11 mouse cellular contexts compared by ENCODE assay signal in the genomic region with DNA sequence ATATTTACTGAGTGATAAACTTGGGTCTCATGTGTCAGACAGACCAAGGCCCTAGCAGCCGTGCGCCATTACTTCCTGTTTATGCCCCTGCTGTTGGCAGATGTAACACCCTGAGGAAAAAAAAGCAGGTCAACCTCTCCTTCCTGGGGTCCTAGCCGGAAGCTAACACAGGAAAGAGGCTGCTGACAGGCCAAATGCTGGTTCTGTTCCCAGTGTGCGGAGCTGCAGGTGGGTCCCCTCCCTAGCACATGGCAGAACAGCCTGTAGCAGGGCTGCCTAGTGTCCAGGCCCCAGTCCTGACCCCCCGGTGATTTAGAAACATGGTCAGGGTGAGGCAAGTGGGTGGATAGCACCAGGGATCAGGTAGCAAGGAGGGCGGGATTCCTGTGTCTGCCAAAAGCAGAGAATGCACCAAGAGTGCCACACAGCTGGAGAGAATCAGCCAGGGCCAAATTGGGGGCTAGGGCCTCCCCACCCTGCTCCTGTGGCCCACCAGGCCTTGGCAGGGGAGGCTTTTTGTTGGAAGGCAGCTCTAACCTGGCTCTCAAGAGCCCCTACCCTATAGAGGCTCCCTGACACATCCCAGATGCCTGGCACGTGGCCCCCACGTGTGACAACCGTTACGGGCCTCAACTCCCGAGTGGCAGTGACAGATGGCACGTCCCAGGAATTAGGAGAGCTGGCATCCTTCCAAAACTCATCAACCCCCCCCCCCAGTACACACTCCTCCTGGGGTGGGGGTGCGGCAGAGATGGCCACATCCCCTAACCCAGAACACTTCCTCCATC. TPM values are rescaled to one million over a fixed set of nuclear protein-coding genes. Genes with fewer than 3 reads are reported as not detected.
A peak's percentile ranks its signal among the peaks of the same experiment; 100 is the strongest.
DNase-seq lines count a peak whose midpoint lies in the region; ATAC-seq and TF ChIP-seq lines count a peak whose summit lies in the region.
"Had no signal": no experiment of that assay in that cellular context is flagged by ENCODE, and none has a peak within 500 bp of the region (broad histone marks: within the 10 kb centered on the region; RNA-seq: fewer than 3 reads in every experiment).

No protein-coding gene starts in this region.

- H3K36me3 ChIP-seq in midbrain, embryonic 14.5 days (ENCODE audit: control insufficient read depth, insufficient read depth, low read length) = no peaks in the 10 kb centered on the region
- H3K36me3 ChIP-seq in midbrain, embryonic 15.5 days (replicated peaks) = no peaks in the 10 kb centered on the region
- H3K36me3 ChIP-seq in lung, embryonic 14.5 days (ENCODE audit: insufficient read depth) = peaks cover 96% of the 10 kb centered on the region

- intact Hi-C loops in gastrocnemius, postnatal 14 days (cut with DNase I; ENCODE audit: low total_unique reads) = loop anchor here (5.0 kb wide), 1 partner anchor 69 kb away; no protein-coding TSS in a partner anchor

- peak; percentile 44 for DNase-seq in gastrocnemius, postnatal 14 days
- DNase-seq in gastrocnemius, postnatal 25 days = no peak
- peak; percentile 41 for DNase-seq in midbrain, embryonic 14.5 days
- DNase-seq in lung, embryonic 14.5 days = peak; percentile 68
- DNase-seq in thymus, postnatal 14 days = peak; percentile 81
- DNase-seq in right cerebral cortex, adult 18-20 months = no peak
- DNase-seq in layer of hippocampus, adult 18-20 months (ENCODE audit: low spot score in 2 of 2) = no peak

- H3K9me3 ChIP-seq in midbrain, embryonic 14.5 days (ENCODE audit: control insufficient read depth, low read length) = no peaks in the 10 kb centered on the region
- H3K9me3 ChIP-seq in midbrain, embryonic 15.5 days = no peaks in the 10 kb centered on the region
- H3K9me3 ChIP-seq in lung, embryonic 14.5 days (ENCODE audit: low read depth, low read length) = no peaks in the 10 kb centered on the region

- no peak overlapping the region for H3K4me2 ChIP-seq in midbrain, embryonic 14.5 days (ENCODE audit: low read length)
- no peak overlapping the region for H3K4me2 ChIP-seq in midbrain, embryonic 15.5 days
- H3K4me2 ChIP-seq in lung, embryonic 14.5 days = no peak overlapping the region

- no peak overlapping the region for H3K4me3 ChIP-seq in midbrain, embryonic 14.5 days (replicated peaks; ENCODE audit: low read depth, low read length)
- H3K4me3 ChIP-seq in midbrain, embryonic 15.5 days = no peak overlapping the region
- H3K4me3 ChIP-seq in lung, embryonic 14.5 days (ENCODE audit: low read depth, low read length) = no peak overlapping the region

- ATAC-seq in midbrain, embryonic 14.5 days (ENCODE audit: low FRiP score, low TSS enrichment) = peak; percentile 46; the same call in 1 of the 2 replicates
- ATAC-seq in midbrain, embryonic 15.5 days (replicated peaks) = no peak
- peak; percentile 44 for ATAC-seq in lung, embryonic 14.5 days (ENCODE audit: insufficient read depth)
- ATAC-seq: CD4-positive, CD25-positive, alpha-beta regulatory T cell, adult 4 months had no signal

- H3K27ac ChIP-seq in midbrain, embryonic 14.5 days (replicated peaks; ENCODE audit: low read depth, low read length) = no peak overlapping the region
- H3K27ac ChIP-seq in midbrain, embryonic 15.5 days = no peak overlapping the region
- peak overlapping the region; percentile 73 for H3K27ac ChIP-seq in lung, embryonic 14.5 days (ENCODE audit: low read depth)

- H3K9ac ChIP-seq in midbrain, embryonic 14.5 days (replicated peaks; ENCODE audit: low read length) = no peak overlapping the region
- no peak overlapping the region for H3K9ac ChIP-seq in midbrain, embryonic 15.5 days
- H3K9ac ChIP-seq in lung, embryonic 14.5 days = no peak overlapping the region

- H3K27me3 ChIP-seq in midbrain, embryonic 14.5 days (ENCODE audit: control insufficient read depth, insufficient read depth, low read length) = no peaks in the 10 kb centered on the region
- no peaks in the 10 kb centered on the region for H3K27me3 ChIP-seq in midbrain, embryonic 15.5 days (replicated peaks)
- H3K27me3 ChIP-seq in lung, embryonic 14.5 days (ENCODE audit: insufficient read depth, low read length) = no peaks in the 10 kb centered on the region

- H3K4me1 ChIP-seq in midbrain, embryonic 14.5 days (ENCODE audit: control insufficient read depth, insufficient read depth, low read length) = peaks cover 20% of the 10 kb centered on the region; the same call in 1 of the 2 replicates
- peaks cover 21% of the 10 kb centered on the region; the same call in 1 of the 2 replicates for H3K4me1 ChIP-seq in midbrain, embryonic 15.5 days
- peaks cover 19% of the 10 kb centered on the region for H3K4me1 ChIP-seq in lung, embryonic 14.5 days (ENCODE audit: insufficient read depth)

- WGBS in midbrain, embryonic 14.5 days = 62% methylated on average over 13 of the region's 13 CpGs
- 63% methylated on average over 13 of the region's 13 CpGs for WGBS in midbrain, embryonic 15.5 days
- WGBS in lung, embryonic 14.5 days = 31% methylated on average over 13 of the region's 13 CpGs

- no peak for TF ChIP-seq CTCF in lung, embryonic 14.5 days (IDR thresholded peaks at IDR 0.05; ENCODE audit: low read depth)

RNA-seq across cellular contexts. Expression of a gene that starts 23.3 kb away (rescaled TPM):
- 10 to 100 TPM; 65.6 to 80.3 TPM for total RNA-seq in gastrocnemius, postnatal 14 days (2021)
- total RNA-seq in gastrocnemius, postnatal 25 days (2021) = 10 to 100 TPM; 25.7 TPM
- polyA plus RNA-seq in midbrain, embryonic 14.5 days (2014; fragmentation: Nextera tagmentation; extraction: Ambion mirVana) = 3.9 and 9.0 TPM in 2 replicates
- polyA plus RNA-seq in midbrain, embryonic 15.5 days (2015; fragmentation: Nextera tagmentation; extraction: Ambion mirVana) = 8.0 and 8.3 TPM in 2 replicates
- 81.9 and 84.2 TPM in 2 replicates for polyA plus RNA-seq in lung, embryonic 14.5 days (2014; fragmentation: Nextera tagmentation; extraction: Ambion mirVana)
- 10 to 100 TPM; 22.0 to 23.0 TPM for total RNA-seq in layer of hippocampus, adult 18-20 months (2021)

RNA-seq across cellular contexts. Expression of a gene that starts 26.7 kb away (rescaled TPM):
- total RNA-seq in gastrocnemius, postnatal 14 days (2021) = not detected
- total RNA-seq in gastrocnemius, postnatal 25 days (2021) = not detected
- not detected in 2 replicates for polyA plus RNA-seq in midbrain, embryonic 14.5 days (2014; fragmentation: Nextera tagmentation; extraction: Ambion mirVana)
- polyA plus RNA-seq in midbrain, embryonic 15.5 days (2015; fragmentation: Nextera tagmentation; extraction: Ambion mirVana) = not detected in 2 replicates
- not detected in 2 replicates for polyA plus RNA-seq in lung, embryonic 14.5 days (2014; fragmentation: Nextera tagmentation; extraction: Ambion mirVana)
- not detected for total RNA-seq in layer of hippocampus, adult 18-20 months (2021)
- total RNA-seq: gastrocnemius, postnatal 4 days; megakaryocyte progenitor cell, adult 5-6 weeks had no signal
- polyA plus RNA-seq: CD4-positive, CD25-positive, alpha-beta regulatory T cell, adult 4 months had no signal

RNA-seq across cellular contexts. Expression of a gene that starts 39.9 kb away (rescaled TPM):
- total RNA-seq in gastrocnemius, postnatal 14 days (2021) = under 1 TPM; 0.14 to 0.22 TPM
- under 1 TPM in 1 of 2 experiments, not detected in 1; 0.20 TPM for total RNA-seq in gastrocnemius, postnatal 25 days (2021)
- polyA plus RNA-seq in midbrain, embryonic 14.5 days (2014; fragmentation: Nextera tagmentation; extraction: Ambion mirVana) = 0.07 and 0.59 TPM in 2 replicates
- polyA plus RNA-seq in midbrain, embryonic 15.5 days (2015; fragmentation: Nextera tagmentation; extraction: Ambion mirVana) = 0.18 and 0.49 TPM in 2 replicates
- polyA plus RNA-seq in lung, embryonic 14.5 days (2014; fragmentation: Nextera tagmentation; extraction: Ambion mirVana) = 0.09 and 0.18 TPM in 2 replicates
- total RNA-seq in layer of hippocampus, adult 18-20 months (2021) = 1 to 10 TPM in 1 of 2 experiments, under 1 TPM in 1; 0.89 to 1.0 TPM
- polyA plus RNA-seq: CD4-positive, CD25-positive, alpha-beta regulatory T cell, adult 4 months had no signal

Comparison
In these comparisons a context has a peak if more than half of its experiments do, and no peak if none do; other contexts are left out.
1. DNase-seq: peak in gastrocnemius, postnatal 14 days (single experiment), midbrain, embryonic 14.5 days (single experiment), lung, embryonic 14.5 days (single experiment) and thymus, postnatal 14 days (single experiment); none in gastrocnemius, postnatal 25 days (single experiment), right cerebral cortex, adult 18-20 months (single experiment) and layer of hippocampus, adult 18-20 months (0 of 2).